Mouse (Mus musculus): Measurements from ENCODE around the gene Irf1. TPM values are rescaled to one million over a fixed set of nuclear protein-coding genes. Genes with fewer than 3 reads are reported as not detected.

Irf1 gene
- total RNA-seq, 2 experiments from 2014 or later: 5.1 to 9.1 TPM

- DNase-seq: no peak
These were observed 8.5 kb upstream of the Irf1 start for GRCm38 (mm10) chr11:53761284-53761683.

- DNase-seq: peak; percentile 64
These were observed 8.0 kb upstream of the Irf1 start for GRCm38 (mm10) chr11:53761822-53762221.

GRCm38 (mm10) chr11:53762426-53762825 lies 7.4 kb upstream of the Irf1 start:
- DNase-seq: no peak

- peak; percentile 82 for DNase-seq
These were observed 6.9 kb upstream of the Irf1 start for GRCm38 (mm10) chr11:53762827-53763495.

GRCm38 (mm10) chr11:53763496-53764140 lies 6.2 kb upstream of the Irf1 start:
- peak; percentile 93 for DNase-seq

- no peak for DNase-seq
These were observed 5.2 kb upstream of the Irf1 start for GRCm38 (mm10) chr11:53764581-53764980.

GRCm38 (mm10) chr11:53768422-53769184 lies 1.2 kb upstream of the Irf1 start:
- no peak for DNase-seq

- DNase-seq: no peak
These were observed 633 bp upstream of the Irf1 start for GRCm38 (mm10) chr11:53769185-53769576.

- peak; percentile 84 for DNase-seq
These were observed 444 bp downstream of the Irf1 start for GRCm38 (mm10) chr11:53770125-53770791.

- DNase-seq: no peak
These were observed 1.4 kb downstream of the Irf1 start for GRCm38 (mm10) chr11:53771001-53771744.

- no peak for DNase-seq
These were observed 2.7 kb downstream of the Irf1 start for GRCm38 (mm10) chr11:53772536-53772935.

GRCm38 (mm10) chr11:53773087-53773486 lies 3.3 kb downstream of the Irf1 start, which contains the start of gene Gm17334:
Gene Gm17334, minus strand, starts transcription at chr11:53773187.
- no peak for DNase-seq

GRCm38 (mm10) chr11:53773641-53774360 lies 4.0 kb downstream of the Irf1 start:
- DNase-seq: no peak

- no peak for DNase-seq
These were observed 4.9 kb downstream of the Irf1 start for GRCm38 (mm10) chr11:53774659-53775255.

- no peak for DNase-seq
These were observed 7.9 kb downstream of the Irf1 start for GRCm38 (mm10) chr11:53777736-53778135.

GRCm38 (mm10) chr11:53778455-53778854 lies 8.6 kb downstream of the Irf1 start:
- DNase-seq: no peak

- DNase-seq: no peak
These were observed 10.0 kb downstream of the Irf1 start for GRCm38 (mm10) chr11:53779808-53780207.

GRCm38 (mm10) chr11:53780262-53780661 lies 10.4 kb downstream of the Irf1 start:
- no peak for DNase-seq

GRCm38 (mm10) chr11:53781201-53781775 lies 11.5 kb downstream of the Irf1 start:
- DNase-seq: no peak

GRCm38 (mm10) chr11:53781964-53782363 lies 12.2 kb downstream of the Irf1 start:
- DNase-seq: no peak

Data from gastrocnemius, postnatal 25 days (tissue).